Mouse (Mus musculus) ES-E14 (cell line): Measurements from ENCODE around the gene Il25. TPM values are rescaled to one million over a fixed set of nuclear protein-coding genes. Genes with fewer than 3 reads are reported as not detected.

Source experiments
- DNase-seq: peaks from one replicate; pipeline ENCODE4 v3.0.0-alpha.2; 2013; ENCODE audit warnings: low read depth, low spot score
- H3K27ac ChIP-seq: 2 replicates; pipeline ENCODE4 v1.5.1; 2012; ENCODE audit warnings: low read depth, mild to moderate bottlenecking, low read length, moderate library complexity, mixed read lengths; ENCODE audit not compliant: poor library complexity, insufficient read depth, severe bottlenecking
- H3K36me3 ChIP-seq: 2 replicates; pipeline ENCODE4 v1.6.1; 2012; ENCODE audit warnings: mild to moderate bottlenecking, low read length, moderate library complexity, mixed read lengths; ENCODE audit not compliant: control insufficient read depth, poor library complexity, insufficient read depth, severe bottlenecking
- H3K4me1 ChIP-seq, 2 experiments: fragments of 150-350 bp in 1 of 2; sonication (generic) in 1 of 2; 2 replicates each; pipeline ENCODE4 v1.6.1; 2012; ENCODE audit warnings: low read length in 2 of 2, mild to moderate bottlenecking in 1 of 2, mixed read lengths in 1 of 2; ENCODE audit not compliant: control insufficient read depth in 2 of 2, insufficient read depth in 2 of 2, poor library complexity in 1 of 2
- H3K4me3 ChIP-seq, 2 experiments: fragments of 150-350 bp in 1 of 2; sonication (generic) in 1 of 2; 2 replicates each; pipeline ENCODE4 v1.5.1; 2012; ENCODE audit warnings: low read length in 2 of 2, low read depth in 1 of 2, mild to moderate bottlenecking in 1 of 2, mixed read lengths in 1 of 2; ENCODE audit not compliant: insufficient read depth in 1 of 2, poor library complexity in 1 of 2, severe bottlenecking in 1 of 2
- H3K9ac ChIP-seq: 2 replicates; pipeline ENCODE4 v1.6.1; 2012; ENCODE audit warnings: low read depth, mild to moderate bottlenecking, low read length, mixed read lengths; ENCODE audit not compliant: poor library complexity, insufficient read depth, severe bottlenecking
- H3K9me3 ChIP-seq: fragments of 150-350 bp; sonication (generic); 2 replicates; pipeline ENCODE4 v1.6.1; 2012; ENCODE audit warnings: low read depth, mild to moderate bottlenecking, low read length; ENCODE audit not compliant: control insufficient read depth, insufficient read depth
- CHD2 ChIP-seq: IDR thresholded peaks from 2 replicates; pipeline ENCODE4 v1.6.1; 2014; ENCODE audit warnings: mild to moderate bottlenecking, low read depth, low read length, inconsistent platforms
- HCFC1 ChIP-seq: IDR thresholded peaks from 2 replicates; pipeline ENCODE4 v1.6.1; 2012; ENCODE audit warnings: low read length, inconsistent platforms, borderline replicate concordance; ENCODE audit not compliant: insufficient read depth
- MAFK ChIP-seq: IDR thresholded peaks from 2 replicates; pipeline ENCODE4 v1.6.1; 2014; ENCODE audit warnings: mild to moderate bottlenecking, low read depth, low read length, inconsistent platforms; ENCODE audit not compliant: insufficient read depth
- ZC3H11A ChIP-seq: IDR thresholded peaks from 2 replicates; pipeline ENCODE4 v1.6.1; 2012; ENCODE audit warnings: low read depth, mild to moderate bottlenecking, inconsistent platforms, low read length, borderline replicate concordance
- ZNF384 ChIP-seq: IDR thresholded peaks from 2 replicates; pipeline ENCODE4 v1.6.1; 2012; ENCODE audit warnings: low read depth, low read length, inconsistent platforms
- in situ Hi-C, 2 experiments: fragments of 600-800 bp; cut with MboI; formaldehyde crosslinking; loops; one replicate each; pipeline ENCODE4 v1.15.1; 2025; ENCODE audit warnings: low sequenced_read_pairs in 2 of 2, inconsistent platforms in 1 of 2; ENCODE audit not compliant: unreplicated experiment in 2 of 2
- total RNA-seq: library from RNA; depleted of rRNA; stranded (reverse); fragments of 300-350 nt; gene quantifications from 2 replicates; pipeline ENCODE4 v1.2.3, GENCODE M21; 2012

Gene Il25
- total RNA-seq, 1 experiment: 0.27 TPM

- Histone ChIP-seq H3K4me1 (peaks cover 5% of the 10 kb centered on the region in 2 experiments), H3K4me3 (peak within 1 kb of the TSS; percentile 28 to 67), H3K9ac (peak within 1 kb of the TSS; percentile 25; the same call in 1 of the 2 replicates), H3K36me3 (peaks cover 12% of the 10 kb centered on the region), H3K27ac (peak within 1 kb of the TSS; percentile 31; the same call in 1 of the 2 replicates), H3K9me3 (no peaks in the 10 kb centered on the region)
- no peak for TF ChIP-seq ZNF384
- TF ChIP-seq HCFC1: no peak
- TF ChIP-seq ZC3H11A: no peak
- TF ChIP-seq MAFK: no peak
- no peak for TF ChIP-seq CHD2
- DNase-seq: no peak
- in situ Hi-C loops: loop anchor here in 1 of 2 experiments (10.0 kb wide), 1 partner anchor 193 kb away; no protein-coding TSS in a partner anchor
Measured at GRCm38 (mm10) chr14:54892200-54892599, 40.3 kb upstream of the Il25 start, which contains the start of gene Pabpn1. TSS of gene Pabpn1 (plus strand) at chr14:54892500.

- Histone ChIP-seq H3K27ac (peak overlapping the region; percentile 95; the same call in 1 of the 2 replicates), H3K9ac (peak overlapping the region; percentile 100; the same call in 1 of the 2 replicates)
- in situ Hi-C loops: loop anchor here in 1 of 2 experiments (10.0 kb wide), 1 partner anchor 191 kb away; no protein-coding TSS in a partner anchor
Measured at GRCm38 (mm10) chr14:54893651-54894181, 38.8 kb upstream of the Il25 start.

GRCm38 (mm10) chr14:54894296-54895151, 38.0 kb upstream of the Il25 start:
- H3K36me3 ChIP-seq: peaks cover 18% of the 10 kb centered on the region

More at GRCm38 (mm10) chr14:54893651-54894181, 38.8 kb upstream of the Il25 start:
- H3K4me1 ChIP-seq: peaks cover 5 to 7% of the 10 kb centered on the region in 2 experiments
- peak; percentile 99 for DNase-seq
- H3K4me3 ChIP-seq: peak overlapping the region; percentile 79 to 100
- peaks cover 18% of the 10 kb centered on the region for H3K36me3 ChIP-seq
- H3K9me3 ChIP-seq: no peaks in the 10 kb centered on the region
- no peak for TF ChIP-seq ZC3H11A
- TF ChIP-seq CHD2: peak; percentile 95
- no peak for TF ChIP-seq ZNF384
- 0 out of 2 replicates have a peak, but pooled peaks have one; percentile 4 for TF ChIP-seq HCFC1
- TF ChIP-seq MAFK: no peak

GRCm38 (mm10) chr14:54897445-54897844, 35.0 kb upstream of the Il25 start:
- DNase-seq: no peak
- no peak overlapping the region for H3K9ac ChIP-seq

More at GRCm38 (mm10) chr14:54894296-54895151, 38.0 kb upstream of the Il25 start:
- Histone ChIP-seq H3K4me3 (peak overlapping the region; percentile 79 to 100), H3K4me1 (peaks cover 5 to 7% of the 10 kb centered on the region in 2 experiments), H3K9ac (peak overlapping the region; percentile 100), H3K9me3 (no peaks in the 10 kb centered on the region), H3K27ac (peak overlapping the region; percentile 95)
- TF ChIP-seq ZC3H11A: no peak
- TF ChIP-seq HCFC1: no peak
- TF ChIP-seq ZNF384: no peak
- no peak for TF ChIP-seq CHD2
- TF ChIP-seq MAFK: no peak
- no peak for DNase-seq
- in situ Hi-C loops: loop anchor here in 1 of 2 experiments (10.0 kb wide), 1 partner anchor 190 kb away; no protein-coding TSS in a partner anchor

More at GRCm38 (mm10) chr14:54897445-54897844, 35.0 kb upstream of the Il25 start:
- peaks cover 3 to 7% of the 10 kb centered on the region in 2 experiments; a peak in 3 of 4 replicates for H3K4me1 ChIP-seq
- TF ChIP-seq HCFC1: no peak
- no peak for TF ChIP-seq ZC3H11A
- in situ Hi-C loops: loop anchor here in 1 of 2 experiments (10.0 kb wide), 1 partner anchor 187 kb away; no protein-coding TSS in a partner anchor
- H3K27ac ChIP-seq: no peak overlapping the region
- peaks cover 18% of the 10 kb centered on the region for H3K36me3 ChIP-seq
- no peak overlapping the region for H3K4me3 ChIP-seq
- H3K9me3 ChIP-seq: no peaks in the 10 kb centered on the region
